Mouse (Mus musculus) G1E (cell line): ENCODE results near the gene Gja5.
"Not testable (repeated sequence)": the region's sequence is repeated elsewhere in the genome, so short reads cannot be mapped to it uniquely, and the experiment has no call there.

Experiments used
- CTCF ChIP-seq: IDR thresholded peaks from 2 replicates; pipeline ENCODE4 v1.5.1; 2012; ENCODE audit warnings: low read depth, low read length, inconsistent platforms, mixed read lengths
- GATA1 ChIP-seq: IDR thresholded peaks from 2 replicates; pipeline ENCODE4 v1.6.1; 2012; ENCODE audit warnings: borderline replicate concordance, low read length, inconsistent platforms, mixed read lengths
- GATA2 ChIP-seq: IDR thresholded peaks from 2 replicates; pipeline ENCODE4 v1.6.1; 2012; ENCODE audit warnings: low read depth, low read length, inconsistent platforms, borderline replicate concordance
- POLR2AphosphoS5 ChIP-seq: IDR thresholded peaks from 2 replicates; pipeline ENCODE4 v1.6.1; 2012; ENCODE audit warnings: low read depth, low read length, inconsistent platforms; ENCODE audit not compliant: insufficient replicate concordance
- TAL1 ChIP-seq: conservative IDR thresholded peaks from 2 replicates; pipeline ENCODE4 v1.6.1; 2012; ENCODE audit warnings: low read depth, low read length, inconsistent platforms, mixed read lengths

GRCm38 (mm10) chr3:97091971-97092370 is 187.5 kb downstream of the Gja5 start:
- not testable (repeated sequence) for TF ChIP-seq CTCF, GATA1, TAL1, GATA2, POLR2AphosphoS5
